Mouse (Mus musculus): ENCODE data around the gene Atp10a.

Gene Atp10a

GRCm38 (mm10) chr7:58655866-58656265 lies at the start of gene Atp10a:
Atp10a (plus strand) TSS chr7:58656166.
- DNase-seq = no peak

GRCm38 (mm10) chr7:58618048-58618447 lies 37.9 kb upstream of the Atp10a start:
- no peak for DNase-seq

GRCm38 (mm10) chr7:58626305-58627155 lies 29.4 kb upstream of the Atp10a start:
- no peak for DNase-seq

- DNase-seq = no peak
These were observed 28.6 kb upstream of the Atp10a start for GRCm38 (mm10) chr7:58627381-58627780.

GRCm38 (mm10) chr7:58629233-58629632 lies 26.7 kb upstream of the Atp10a start:
- DNase-seq = no peak

GRCm38 (mm10) chr7:58633683-58634082 lies 22.3 kb upstream of the Atp10a start:
- DNase-seq = no peak

GRCm38 (mm10) chr7:58639676-58640075 lies 16.3 kb upstream of the Atp10a start:
- no peak for DNase-seq

- DNase-seq = no peak
These were observed 15.5 kb upstream of the Atp10a start for GRCm38 (mm10) chr7:58640456-58640855.

GRCm38 (mm10) chr7:58641916-58642315 lies 14.1 kb upstream of the Atp10a start:
- no peak for DNase-seq

GRCm38 (mm10) chr7:58647404-58647803 lies 8.6 kb upstream of the Atp10a start:
- DNase-seq = no peak

GRCm38 (mm10) chr7:58657913-58658789 lies 2.2 kb downstream of the Atp10a start:
- DNase-seq = peak; percentile 64 to 72

- DNase-seq = peak; percentile 16 to 24
These were observed 2.9 kb downstream of the Atp10a start for GRCm38 (mm10) chr7:58658790-58659405.

GRCm38 (mm10) chr7:58660046-58660445 lies 4.1 kb downstream of the Atp10a start:
- DNase-seq = no peak

GRCm38 (mm10) chr7:58660665-58661064 lies 4.7 kb downstream of the Atp10a start:
- DNase-seq = no peak

GRCm38 (mm10) chr7:58661076-58661475 lies 5.1 kb downstream of the Atp10a start:
- DNase-seq = no peak

- no peak for DNase-seq
These were observed 12.7 kb downstream of the Atp10a start for GRCm38 (mm10) chr7:58668617-58669016.

GRCm38 (mm10) chr7:58676075-58676474 lies 20.1 kb downstream of the Atp10a start:
- no peak for DNase-seq

- DNase-seq = peak; percentile 32 to 44
These were observed 21.3 kb downstream of the Atp10a start for GRCm38 (mm10) chr7:58677111-58677805.

GRCm38 (mm10) chr7:58685967-58686366 lies 30.0 kb downstream of the Atp10a start:
- DNase-seq = no peak

GRCm38 (mm10) chr7:58686573-58686972 lies 30.6 kb downstream of the Atp10a start:
- peak in 1 of 2 experiments; percentile 26 for DNase-seq

GRCm38 (mm10) chr7:58686997-58687396 lies 31.0 kb downstream of the Atp10a start:
- no peak for DNase-seq
